Mouse (Mus musculus): ENCODE measurements around the gene Spred2. TPM values are rescaled to one million over a fixed set of nuclear protein-coding genes. Genes with fewer than 3 reads are reported as not detected.

Spred2 gene
- polyA plus RNA-seq (2015; fragmentation: Nextera tagmentation; extraction: Ambion mirVana), result 4.1 and 4.5 TPM in 2 replicates

- ATAC-seq (replicated peaks; ENCODE audit: extremely low read depth, insufficient read depth, low FRiP score), result peak; percentile 54
- peak within 1 kb of the TSS; percentile 96 for H3K27ac ChIP-seq (ENCODE audit: low read length)
- no peaks in the 10 kb centered on the region for H3K9me3 ChIP-seq (replicated peaks; ENCODE audit: control insufficient read depth, low read length)
- H3K36me3 ChIP-seq (ENCODE audit: control insufficient read depth, insufficient read depth), result no peaks in the 10 kb centered on the region
- no peaks in the 10 kb centered on the region for H3K27me3 ChIP-seq (ENCODE audit: control insufficient read depth, insufficient read depth, low read length)
- under 1% methylated on average over 57 of the region's 57 CpGs for WGBS
- H3K4me1 ChIP-seq (ENCODE audit: control insufficient read depth, insufficient read depth, low read length), result peaks cover 21% of the 10 kb centered on the region
- peak within 1 kb of the TSS; percentile 88 for H3K4me3 ChIP-seq (ENCODE audit: low read length)
- peak within 1 kb of the TSS; percentile 90 for H3K4me2 ChIP-seq (ENCODE audit: low read depth, low read length)
- peak within 1 kb of the TSS; percentile 89 for H3K9ac ChIP-seq (ENCODE audit: low read length)
Observed at GRCm38 (mm10) chr11:19923888-19924756, at the start of gene Spred2. Gene Spred2, plus strand, starts transcription at chr11:19924375.

- H3K9ac ChIP-seq (ENCODE audit: low read length), result no peak overlapping the region
- no peak overlapping the region for H3K27ac ChIP-seq (ENCODE audit: low read length)
- H3K36me3 ChIP-seq (ENCODE audit: control insufficient read depth, insufficient read depth), result no peaks in the 10 kb centered on the region
- WGBS, result 46% methylated on average over 12 of the region's 12 CpGs
- H3K4me3 ChIP-seq (ENCODE audit: low read length), result no peak overlapping the region
- H3K4me1 ChIP-seq (ENCODE audit: control insufficient read depth, insufficient read depth, low read length), result peaks cover 4% of the 10 kb centered on the region; the same call in 1 of the 2 replicates
- H3K27me3 ChIP-seq (ENCODE audit: control insufficient read depth, insufficient read depth, low read length), result no peaks in the 10 kb centered on the region
- no peaks in the 10 kb centered on the region for H3K9me3 ChIP-seq (replicated peaks; ENCODE audit: control insufficient read depth, low read length)
- no peak for ATAC-seq (replicated peaks; ENCODE audit: extremely low read depth, insufficient read depth, low FRiP score)
- peak overlapping the region; percentile 16; the same call in 1 of the 2 replicates for H3K4me2 ChIP-seq (ENCODE audit: low read depth, low read length)
Observed at GRCm38 (mm10) chr11:19875551-19875950, 48.6 kb upstream of the Spred2 start.

DNA sequence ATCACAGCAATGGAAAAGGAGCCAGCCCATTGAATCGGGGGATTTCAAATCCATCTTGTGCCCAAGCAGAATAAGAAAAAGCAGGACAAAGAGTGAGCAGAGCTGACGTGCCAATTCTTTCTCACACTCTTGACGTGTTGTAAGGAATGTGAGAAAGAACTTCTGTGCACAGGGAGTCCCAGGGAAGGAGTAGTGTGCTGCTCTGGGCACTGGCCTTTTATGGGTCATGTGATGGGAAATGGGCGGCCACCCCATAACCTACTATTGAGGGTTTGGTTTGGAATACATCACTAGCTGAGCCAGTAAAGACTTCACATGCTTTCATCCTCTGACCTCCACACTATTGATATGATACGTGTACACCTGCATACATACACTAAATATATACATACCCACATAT, 48.2 kb upstream of the Spred2 start:
- Histone ChIP-seq H3K9me3 (replicated peaks; ENCODE audit: control insufficient read depth, low read length) (no peaks in the 10 kb centered on the region), H3K27ac (ENCODE audit: low read length) (no peak overlapping the region), H3K4me1 (ENCODE audit: control insufficient read depth, insufficient read depth, low read length) (peaks cover 4% of the 10 kb centered on the region; the same call in 1 of the 2 replicates), H3K36me3 (ENCODE audit: control insufficient read depth, insufficient read depth) (no peaks in the 10 kb centered on the region), H3K9ac (ENCODE audit: low read length) (no peak overlapping the region), H3K4me2 (ENCODE audit: low read depth, low read length) (peak overlapping the region; percentile 16; the same call in 1 of the 2 replicates), H3K27me3 (ENCODE audit: control insufficient read depth, insufficient read depth, low read length) (no peaks in the 10 kb centered on the region), H3K4me3 (ENCODE audit: low read length) (no peak overlapping the region)
- WGBS, result 57% methylated on average over 5 of the region's 5 CpGs
- no peak for ATAC-seq (replicated peaks; ENCODE audit: extremely low read depth, insufficient read depth, low FRiP score)

- peaks cover 4% of the 10 kb centered on the region; the same call in 1 of the 2 replicates for H3K4me1 ChIP-seq (ENCODE audit: control insufficient read depth, insufficient read depth, low read length)
- no peaks in the 10 kb centered on the region for H3K27me3 ChIP-seq (ENCODE audit: control insufficient read depth, insufficient read depth, low read length)
- H3K9ac ChIP-seq (ENCODE audit: low read length), result no peak overlapping the region
- WGBS, result 81% methylated on average over 4 of the region's 4 CpGs
- no peaks in the 10 kb centered on the region for H3K36me3 ChIP-seq (ENCODE audit: control insufficient read depth, insufficient read depth)
- H3K4me3 ChIP-seq (ENCODE audit: low read length), result no peak overlapping the region
- ATAC-seq (replicated peaks; ENCODE audit: extremely low read depth, insufficient read depth, low FRiP score), result no peak
- no peaks in the 10 kb centered on the region for H3K9me3 ChIP-seq (replicated peaks; ENCODE audit: control insufficient read depth, low read length)
- H3K4me2 ChIP-seq (ENCODE audit: low read depth, low read length), result no peak overlapping the region
- H3K27ac ChIP-seq (ENCODE audit: low read length), result no peak overlapping the region
Observed at GRCm38 (mm10) chr11:19877239-19877915, 46.8 kb upstream of the Spred2 start.

DNA sequence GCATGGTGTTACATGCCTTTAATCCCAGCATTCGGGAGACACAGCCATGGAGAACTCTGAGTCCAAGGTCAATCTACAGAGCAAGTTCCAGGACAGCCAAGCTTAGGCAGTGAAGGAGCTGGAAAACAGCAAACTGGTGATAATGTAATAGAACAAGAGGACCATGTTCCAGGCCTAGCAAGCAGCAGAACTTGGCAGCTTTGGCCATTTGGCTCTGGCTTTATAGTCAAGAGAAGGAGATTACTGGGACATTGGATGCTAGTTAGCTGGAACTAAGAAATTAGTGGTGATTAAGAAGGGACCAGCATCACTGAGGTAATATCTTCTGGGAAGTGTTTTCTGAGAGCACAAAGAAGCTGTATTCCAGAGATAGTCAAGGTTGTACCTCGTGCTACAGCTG, 42.8 kb upstream of the Spred2 start:
- H3K9ac ChIP-seq (ENCODE audit: low read length), result no peak overlapping the region
- 81% methylated on average over 2 of the region's 2 CpGs for WGBS
- H3K4me2 ChIP-seq (ENCODE audit: low read depth, low read length), result no peak overlapping the region
- ATAC-seq (replicated peaks; ENCODE audit: extremely low read depth, insufficient read depth, low FRiP score), result no peak
- H3K27ac ChIP-seq (ENCODE audit: low read length), result no peak overlapping the region
- H3K4me3 ChIP-seq (ENCODE audit: low read length), result no peak overlapping the region
- H3K27me3 ChIP-seq (ENCODE audit: control insufficient read depth, insufficient read depth, low read length), result no peaks in the 10 kb centered on the region
- H3K9me3 ChIP-seq (replicated peaks; ENCODE audit: control insufficient read depth, low read length), result no peaks in the 10 kb centered on the region; the same call in 1 of the 2 replicates
- no peaks in the 10 kb centered on the region for H3K36me3 ChIP-seq (ENCODE audit: control insufficient read depth, insufficient read depth)
- no peaks in the 10 kb centered on the region for H3K4me1 ChIP-seq (ENCODE audit: control insufficient read depth, insufficient read depth, low read length)

DNA sequence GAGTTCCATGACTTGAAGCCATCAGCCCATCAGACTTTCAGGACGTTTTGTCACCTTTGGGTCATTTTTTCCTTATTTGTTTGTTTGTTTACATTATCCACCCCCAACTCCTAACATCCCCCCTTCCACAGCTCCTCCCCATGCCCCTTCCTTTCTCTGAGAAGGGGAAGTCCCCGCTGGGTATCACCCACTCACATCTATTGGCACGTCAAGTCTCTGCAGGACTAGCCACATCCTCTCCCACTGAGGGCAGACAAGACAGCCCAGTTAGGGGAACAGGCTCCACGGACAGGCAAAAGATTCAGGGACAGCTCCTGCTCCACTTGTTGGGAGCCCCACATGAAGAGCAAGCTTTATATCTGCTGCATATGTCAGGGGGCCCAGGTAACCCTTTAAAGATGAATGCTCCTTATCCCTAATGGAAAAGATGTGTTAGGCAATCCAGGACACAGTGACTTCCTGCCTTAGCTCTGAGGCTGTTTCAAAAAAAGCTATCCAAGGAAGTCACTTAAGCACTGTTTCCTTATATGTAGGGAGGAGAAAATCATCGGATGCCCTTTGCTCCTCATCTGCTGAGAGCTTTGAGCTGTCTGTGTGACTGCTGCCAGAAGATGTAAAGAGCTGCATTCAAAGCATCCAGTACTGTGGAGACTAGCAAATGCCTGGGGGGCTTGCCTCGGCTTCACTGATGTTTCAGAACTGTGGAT, 33.3 kb upstream of the Spred2 start:
- Histone ChIP-seq H3K4me2 (ENCODE audit: low read depth, low read length) (no peak overlapping the region), H3K4me3 (ENCODE audit: low read length) (no peak overlapping the region), H3K36me3 (ENCODE audit: control insufficient read depth, insufficient read depth) (no peaks in the 10 kb centered on the region), H3K9ac (ENCODE audit: low read length) (no peak overlapping the region), H3K27ac (ENCODE audit: low read length) (no peak overlapping the region), H3K27me3 (ENCODE audit: control insufficient read depth, insufficient read depth, low read length) (no peaks in the 10 kb centered on the region), H3K9me3 (replicated peaks; ENCODE audit: control insufficient read depth, low read length) (no peaks in the 10 kb centered on the region), H3K4me1 (ENCODE audit: control insufficient read depth, insufficient read depth, low read length) (peaks cover 7% of the 10 kb centered on the region)
- WGBS, result 31% methylated on average over 6 of the region's 6 CpGs
- no peak for ATAC-seq (replicated peaks; ENCODE audit: extremely low read depth, insufficient read depth, low FRiP score)

GRCm38 (mm10) chr11:19893233-19893632, 30.9 kb upstream of the Spred2 start:
- Histone ChIP-seq H3K27me3 (ENCODE audit: control insufficient read depth, insufficient read depth, low read length) (no peaks in the 10 kb centered on the region), H3K27ac (ENCODE audit: low read length) (no peak overlapping the region), H3K36me3 (ENCODE audit: control insufficient read depth, insufficient read depth) (no peaks in the 10 kb centered on the region), H3K4me3 (ENCODE audit: low read length) (no peak overlapping the region), H3K4me1 (ENCODE audit: control insufficient read depth, insufficient read depth, low read length) (peaks cover 7% of the 10 kb centered on the region), H3K4me2 (ENCODE audit: low read depth, low read length) (no peak overlapping the region), H3K9me3 (replicated peaks; ENCODE audit: control insufficient read depth, low read length) (no peaks in the 10 kb centered on the region), H3K9ac (ENCODE audit: low read length) (no peak overlapping the region)
- no peak for ATAC-seq (replicated peaks; ENCODE audit: extremely low read depth, insufficient read depth, low FRiP score)
- 74% methylated on average over 3 of the region's 3 CpGs for WGBS

DNA sequence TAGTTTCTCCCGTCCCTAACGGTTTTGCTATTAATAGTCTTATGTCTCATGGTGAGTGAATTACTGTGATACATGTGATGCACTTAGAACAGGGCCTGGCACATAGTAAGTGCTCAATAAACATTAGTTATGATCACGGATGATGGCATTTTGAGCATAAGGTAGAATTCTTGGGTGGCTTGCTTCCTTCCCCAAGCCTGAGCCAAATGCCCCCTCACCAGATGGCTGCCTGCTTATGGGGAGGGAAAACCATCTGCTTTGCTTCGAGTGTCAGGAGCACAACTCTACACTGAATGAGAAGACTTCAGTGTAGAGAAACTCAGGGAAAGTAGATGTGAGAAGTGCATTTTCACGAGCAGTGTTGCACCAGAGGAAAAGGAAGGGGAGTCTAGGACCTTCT, 24.6 kb upstream of the Spred2 start:
- Histone ChIP-seq H3K27ac (ENCODE audit: low read length) (no peak overlapping the region), H3K4me2 (ENCODE audit: low read depth, low read length) (no peak overlapping the region), H3K4me3 (ENCODE audit: low read length) (no peak overlapping the region), H3K9me3 (replicated peaks; ENCODE audit: control insufficient read depth, low read length) (peaks cover 3% of the 10 kb centered on the region; the same call in 1 of the 2 replicates), H3K4me1 (ENCODE audit: control insufficient read depth, insufficient read depth, low read length) (no peaks in the 10 kb centered on the region), H3K9ac (ENCODE audit: low read length) (no peak overlapping the region), H3K27me3 (ENCODE audit: control insufficient read depth, insufficient read depth, low read length) (no peaks in the 10 kb centered on the region), H3K36me3 (ENCODE audit: control insufficient read depth, insufficient read depth) (no peaks in the 10 kb centered on the region)
- 57% methylated on average over 5 of the region's 5 CpGs for WGBS
- no peak for ATAC-seq (replicated peaks; ENCODE audit: extremely low read depth, insufficient read depth, low FRiP score)
